In genomic region chr11:54528002-54528401, GRCm38 (mm10) we compare ENCODE assay signal across 26 mouse cellular contexts. TPM values are rescaled to one million over a fixed set of nuclear protein-coding genes. Genes with fewer than 3 reads are reported as not detected.
A peak's percentile ranks its signal among the peaks of the same experiment; 100 is the strongest.
DNase-seq lines count a peak whose midpoint lies in the region; ATAC-seq and TF ChIP-seq lines count a peak whose summit lies in the region.
"Had no signal": no experiment of that assay in that cellular context is flagged by ENCODE, and none has a peak within 500 bp of the region (broad histone marks: within the 10 kb centered on the region; RNA-seq: fewer than 3 reads in every experiment).

No protein-coding gene starts in this region.

- no peak for TF ChIP-seq POLR2A in MEL (IDR thresholded peaks at IDR 0.05; ENCODE audit: control insufficient read depth in 1 of 2, insufficient read depth in 1 of 2, low read depth in 1 of 2, low read length in 2 of 2, poor library complexity in 1 of 2)

- H3K79me2 ChIP-seq in MEL (ENCODE audit: control insufficient read depth, insufficient read depth, low read length, poor library complexity): peaks cover 74% of the 10 kb centered on the region

- WGBS in intestine, postnatal 0 days: 28% methylated on average over 2 of the region's 2 CpGs

- 0 out of 2 replicates have a peak, but pooled peaks have one; percentile 26 for ATAC-seq in megakaryocyte, adult 5-6 weeks (ENCODE audit: poor library complexity, severe bottlenecking)
- no peak for ATAC-seq in intestine, postnatal 0 days
- ATAC-seq: activated CD4-positive, CD25-positive, alpha-beta regulatory T cell, adult 4 months; forebrain, embryonic 14.5 days; intestine, embryonic 15.5 days had no signal

- TF ChIP-seq CTCF in MEL (IDR thresholded peaks at IDR 0.05 in 2 of 3, conservative IDR thresholded peaks at IDR 0.05 in 1 of 3; ENCODE audit: control insufficient read depth in 1 of 3, insufficient read depth in 1 of 3, low read depth in 2 of 3, low read length in 3 of 3, poor library complexity in 1 of 3, severe bottlenecking in 1 of 3): no peak
- TF ChIP-seq CTCF in intestine, postnatal 0 days (IDR thresholded peaks at IDR 0.05; ENCODE audit: low read depth): no peak
- no peak for TF ChIP-seq CTCF in left cerebral cortex, adult 2 months (IDR thresholded peaks at IDR 0.05)

- no peak for TF ChIP-seq EP300 in MEL (IDR thresholded peaks at IDR 0.05; ENCODE audit: low read depth in 1 of 2, low read length in 2 of 2)

- H3K27ac ChIP-seq in MEL (ENCODE audit: control insufficient read depth, low read depth, low read length): no peak overlapping the region
- H3K27ac ChIP-seq in intestine, postnatal 0 days (ENCODE audit: low read depth, low read length): no peak overlapping the region
- H3K27ac ChIP-seq in left cerebral cortex, adult 2 months: no peak overlapping the region
- H3K27ac ChIP-seq: embryonic facial prominence, embryonic 12.5 days; embryonic facial prominence, embryonic 15.5 days; heart, embryonic 15.5 days; hindbrain, embryonic 12.5 days; hindbrain, embryonic 15.5 days; intestine, embryonic 15.5 days had no signal

- intact Hi-C loops in left cerebral cortex, adult 2 months (cut with DNase I): loop anchor here (10.0 kb wide), 1 partner anchor 337 kb away; the partner anchor contains the start of genes Hint1 and Lyrm7

- no peak overlapping the region for H3K4me2 ChIP-seq in intestine, postnatal 0 days (replicated peaks; ENCODE audit: low read depth)
- H3K4me2 ChIP-seq: embryonic facial prominence, embryonic 12.5 days; embryonic facial prominence, embryonic 15.5 days; heart, embryonic 12.5 days; heart, embryonic 15.5 days; hindbrain, embryonic 12.5 days; hindbrain, embryonic 15.5 days; intestine, embryonic 15.5 days had no signal

- no peaks in the 10 kb centered on the region for H3K9me3 ChIP-seq in MEL (replicated peaks; ENCODE audit: insufficient read depth, low read length)
- H3K9me3 ChIP-seq in intestine, postnatal 0 days (ENCODE audit: control insufficient read depth): no peaks in the 10 kb centered on the region
- H3K9me3 ChIP-seq: embryonic facial prominence, embryonic 12.5 days; embryonic facial prominence, embryonic 15.5 days; heart, embryonic 12.5 days; heart, embryonic 15.5 days; hindbrain, embryonic 12.5 days; hindbrain, embryonic 15.5 days; intestine, embryonic 15.5 days had no signal

- DNase-seq in A20 (ENCODE audit: low read depth, low spot score): peak; percentile 59
- peak; percentile 23 for DNase-seq in CD4-positive helper T cell, adult 2 months (ENCODE audit: low read depth, low spot score)
- DNase-seq in MEL (ENCODE audit: low read depth, low spot score): peak; percentile 56
- no peak for DNase-seq in lung, postnatal 14 days
- no peak for DNase-seq in left cerebral cortex, adult 11 months (ENCODE audit: low spot score)
- no peak for DNase-seq in left cerebral cortex, adult 2 months (ENCODE audit: extremely low spot score in 1 of 2, low spot score in 2 of 2)
- DNase-seq: adrenal gland, adult 8-10 months; adrenal gland, postnatal 25 days; cerebellum, adult 11-12 months; cerebellum, adult 8-10 months; cerebellum, postnatal 14 days; gastrocnemius, postnatal 25 days; heart, adult 18-20 months; heart, postnatal 10 days; heart, postnatal 36 days had no signal

- no peaks in the 10 kb centered on the region for H3K27me3 ChIP-seq in MEL (ENCODE audit: control insufficient read depth in 1 of 2, insufficient read depth in 2 of 2, low read length in 2 of 2)
- no peaks in the 10 kb centered on the region for H3K27me3 ChIP-seq in intestine, postnatal 0 days (replicated peaks; ENCODE audit: control insufficient read depth, insufficient read depth, low read length)
- H3K27me3 ChIP-seq: embryonic facial prominence, embryonic 12.5 days; embryonic facial prominence, embryonic 15.5 days; heart, embryonic 12.5 days; heart, embryonic 15.5 days; hindbrain, embryonic 12.5 days; hindbrain, embryonic 15.5 days; intestine, embryonic 15.5 days had no signal

- no peak for TF ChIP-seq RAD21 in MEL (IDR thresholded peaks at IDR 0.05; ENCODE audit: low read depth, low read length)

- H3K4me3 ChIP-seq in MEL (ENCODE audit: control insufficient read depth in 1 of 2, insufficient read depth in 1 of 2, low read depth in 2 of 2, low read length in 2 of 2): no peak overlapping the region
- H3K4me3 ChIP-seq in intestine, postnatal 0 days (ENCODE audit: low read depth, low read length): no peak overlapping the region
- H3K4me3 ChIP-seq in left cerebral cortex, adult 2 months: no peak overlapping the region
- H3K4me3 ChIP-seq: embryonic facial prominence, embryonic 12.5 days; embryonic facial prominence, embryonic 15.5 days; heart, embryonic 12.5 days; heart, embryonic 15.5 days; hindbrain, embryonic 12.5 days; hindbrain, embryonic 15.5 days; intestine, embryonic 15.5 days had no signal

- H3K36me3 ChIP-seq in MEL (ENCODE audit: control insufficient read depth in 1 of 2, insufficient read depth in 2 of 2, low read length in 2 of 2): peaks cover 4 to 61% of the 10 kb centered on the region in 2 experiments; a peak in 3 of 4 replicates
- no peaks in the 10 kb centered on the region for H3K36me3 ChIP-seq in intestine, postnatal 0 days (ENCODE audit: control insufficient read depth, insufficient read depth)
- H3K36me3 ChIP-seq: embryonic facial prominence, embryonic 12.5 days; embryonic facial prominence, embryonic 15.5 days; heart, embryonic 12.5 days; heart, embryonic 15.5 days; hindbrain, embryonic 12.5 days; hindbrain, embryonic 15.5 days; intestine, embryonic 15.5 days had no signal

- H3K9ac ChIP-seq in MEL (ENCODE audit: control insufficient read depth, low read depth, low read length, poor library complexity, severe bottlenecking): no peak overlapping the region
- no peak overlapping the region for H3K9ac ChIP-seq in intestine, postnatal 0 days (ENCODE audit: low read depth, low read length)
- H3K9ac ChIP-seq: embryonic facial prominence, embryonic 12.5 days; embryonic facial prominence, embryonic 15.5 days; heart, embryonic 12.5 days; heart, embryonic 15.5 days; hindbrain, embryonic 12.5 days; hindbrain, embryonic 15.5 days; intestine, embryonic 15.5 days had no signal

- H3K4me1 ChIP-seq in MEL (ENCODE audit: control insufficient read depth in 1 of 2, insufficient read depth in 2 of 2, low read length in 2 of 2): peaks cover 25 to 35% of the 10 kb centered on the region in 2 experiments
- H3K4me1 ChIP-seq in intestine, postnatal 0 days (replicated peaks; ENCODE audit: control insufficient read depth, insufficient read depth, low read length): peaks cover 5% of the 10 kb centered on the region; the same call in 1 of the 2 replicates

TF ChIP-seq in MEL, 35 proteins besides CTCF, POLR2A, EP300 and RAD21:
- peak; percentile 26; the same call in 1 of the 2 replicates for TF ChIP-seq SIN3A (IDR thresholded peaks at IDR 0.05; ENCODE audit: low read length)
- TF ChIP-seq MYB (IDR thresholded peaks at IDR 0.05; ENCODE audit: low read depth, low read length): no peak

RNA-seq across cellular contexts. Expression of gene Rapgef6, which starts 5.4 kb away (rescaled TPM):
- total RNA-seq in MEL (2012; rRNA removed): 21.1 and 24.5 TPM in 2 replicates
- 10 to 100 TPM in 1 of 2 experiments, not detected in 1; 31.8 TPM for polyA plus RNA-seq in MEL (2012; ENCODE audit: insufficient read depth in 1 of 2, insufficient read length in 2 of 2, low read depth in 1 of 2, low replicate concordance in 2 of 2, missing spikeins in 1 of 2)
- total RNA-seq in megakaryocyte, adult 5-6 weeks (2015): 47.7 and 55.9 TPM in 2 replicates
- 54.4 and 63.9 TPM in 2 replicates for total RNA-seq in megakaryocyte, adult 5-6 weeks (2017)
- 13.5 and 15.9 TPM in 2 replicates for polyA plus RNA-seq in intestine, postnatal 0 days (2015; fragmentation: Nextera tagmentation; extraction: Ambion mirVana)
- total RNA-seq in left cerebral cortex, adult 2 months (2021): 10 to 100 TPM; 36.9 to 37.8 TPM

Comparison
In these comparisons a context has a peak if more than half of its experiments do, and no peak if none do; other contexts are left out.
1. DNase-seq: peak in A20 (single experiment), CD4-positive helper T cell, adult 2 months (single experiment) and MEL (single experiment); none in lung, postnatal 14 days (single experiment), left cerebral cortex, adult 11 months (single experiment) and left cerebral cortex, adult 2 months (0 of 2).